Mouse (Mus musculus): Measurements from ENCODE around the gene Sphk2. TPM values are rescaled to one million over a fixed set of nuclear protein-coding genes. Genes with fewer than 3 reads are reported as not detected.
A peak's percentile ranks its signal among the peaks of the same experiment; 100 is the strongest.

Gene Sphk2
- 10 to 100 TPM; 15.9 to 18.2 TPM for total RNA-seq (2021)
- 24.1 and 24.9 TPM in 2 replicates for polyA plus RNA-seq (2012; rRNA removed)
- long read RNA-seq, partial matches to known transcripts = 4 of 16 reads
- long read RNA-seq, other reads (novel, unspliced or antisense) = 5 of 16 reads

DNA sequence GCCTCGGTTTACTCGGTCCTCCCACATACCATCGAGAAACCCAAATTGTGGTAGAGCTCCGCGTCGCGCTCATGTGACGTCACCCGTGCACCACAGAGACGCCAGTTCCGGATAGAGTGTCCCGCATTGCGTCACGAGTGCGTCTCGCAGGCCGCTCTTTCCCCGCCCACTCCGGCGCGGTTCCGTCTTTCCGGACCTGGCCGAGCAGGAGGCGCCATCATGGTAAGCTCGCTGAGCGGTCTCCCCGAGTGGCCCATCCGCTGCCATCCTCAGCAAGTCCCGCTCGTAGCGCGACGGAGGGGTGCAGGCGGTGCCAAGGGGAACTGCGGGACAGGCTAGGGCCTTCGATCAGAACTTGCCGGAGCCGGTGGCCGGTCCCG, at the start of gene Sphk2:
TSS of gene Sphk2 (minus strand) at position 85 of the 380 bp plus-strand sequence.
- no peaks in the 10 kb centered on the region; the same call in 1 of the 2 replicates for H3K79me2 ChIP-seq (replicated peaks; ENCODE audit: control insufficient read depth, insufficient read depth, low read length)
- H3K36me3 ChIP-seq (ENCODE audit: control insufficient read depth, insufficient read depth, low read length) = peaks cover 3% of the 10 kb centered on the region
- peak within 1 kb of the TSS; percentile 96 for H3K27ac ChIP-seq
- intact Hi-C loops (cut with DNase I) = loop anchor here (1.0 to 10.0 kb wide), 3 partner anchors 113 to 973 kb away; partner anchors contain the start of genes Ccdc114, Emp3 and Vrk3
- peaks cover 12% of the 10 kb centered on the region for H3K4me1 ChIP-seq (ENCODE audit: control insufficient read depth, insufficient read depth, low read length)
- peak within 1 kb of the TSS; percentile 86 for H3K4me3 ChIP-seq
- TF ChIP-seq POLR2A (IDR thresholded peaks at IDR 0.05; ENCODE audit: insufficient read depth, low read depth, low read length) = peak; percentile 99
- peak; percentile 98 for TF ChIP-seq EP300 (IDR thresholded peaks at IDR 0.05; ENCODE audit: insufficient read depth, low read depth, low read length)
- TF ChIP-seq CTCF (IDR thresholded peaks at IDR 0.05) = peak; percentile 21
- peak within 1 kb of the TSS; percentile 95 for H3K9ac ChIP-seq (ENCODE audit: low read depth, low read length)
- no peaks in the 10 kb centered on the region for H3K27me3 ChIP-seq (ENCODE audit: control insufficient read depth, insufficient read depth, low read length)
- WGBS = 1% methylated on average over 41 of the region's 41 CpGs
- DNase-seq = peak; percentile 98

DNA sequence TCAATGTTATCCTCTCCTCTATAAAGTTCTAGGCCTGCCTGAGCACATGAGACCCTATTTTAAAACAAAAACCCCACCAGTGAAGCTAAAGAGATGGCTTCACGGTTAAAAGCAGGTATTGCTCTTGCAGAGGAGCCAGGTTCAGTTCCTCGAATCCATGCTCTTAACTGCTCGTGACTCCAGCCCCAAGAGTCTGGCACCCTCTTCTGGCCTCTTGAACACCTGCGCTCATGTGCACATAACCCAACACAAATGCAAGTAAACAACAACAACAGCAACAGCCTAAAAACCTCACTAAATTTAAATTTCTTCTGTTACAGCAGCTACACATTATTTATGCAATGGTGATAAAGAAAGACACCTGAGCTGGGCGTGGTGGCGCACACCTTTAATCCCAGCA, 49.7 kb upstream of the Sphk2 start:
- no peaks in the 10 kb centered on the region for H3K27me3 ChIP-seq (ENCODE audit: control insufficient read depth, insufficient read depth, low read length)
- intact Hi-C loops (cut with DNase I) = no loop called here
- no peak overlapping the region for H3K27ac ChIP-seq
- H3K4me1 ChIP-seq (ENCODE audit: control insufficient read depth, insufficient read depth, low read length) = no peaks in the 10 kb centered on the region
- H3K4me3 ChIP-seq = no peak overlapping the region
- 95% methylated on average over 6 of the region's 6 CpGs for WGBS
- TF ChIP-seq EP300 (IDR thresholded peaks at IDR 0.05; ENCODE audit: insufficient read depth, low read depth, low read length) (no peak), POLR2A (IDR thresholded peaks at IDR 0.05; ENCODE audit: insufficient read depth, low read depth, low read length) (no peak), CTCF (IDR thresholded peaks at IDR 0.05) (no peak)
- H3K79me2 ChIP-seq (replicated peaks; ENCODE audit: control insufficient read depth, insufficient read depth, low read length) = no peaks in the 10 kb centered on the region
- no peak overlapping the region for H3K9ac ChIP-seq (ENCODE audit: low read depth, low read length)
- H3K36me3 ChIP-seq (ENCODE audit: control insufficient read depth, insufficient read depth, low read length) = no peaks in the 10 kb centered on the region
- no peak for DNase-seq

GRCm38 (mm10) chr7:45766764-45767163, 49.0 kb upstream of the Sphk2 start:
- TF ChIP-seq EP300 (IDR thresholded peaks at IDR 0.05; ENCODE audit: insufficient read depth, low read depth, low read length) (no peak), CTCF (IDR thresholded peaks at IDR 0.05) (no peak), POLR2A (IDR thresholded peaks at IDR 0.05; ENCODE audit: insufficient read depth, low read depth, low read length) (no peak)
- no peak overlapping the region for H3K4me3 ChIP-seq
- no peak overlapping the region for H3K27ac ChIP-seq
- intact Hi-C loops (cut with DNase I) = no loop called here
- H3K27me3 ChIP-seq (ENCODE audit: control insufficient read depth, insufficient read depth, low read length) = no peaks in the 10 kb centered on the region
- H3K79me2 ChIP-seq (replicated peaks; ENCODE audit: control insufficient read depth, insufficient read depth, low read length) = no peaks in the 10 kb centered on the region
- no peaks in the 10 kb centered on the region for H3K4me1 ChIP-seq (ENCODE audit: control insufficient read depth, insufficient read depth, low read length)
- H3K36me3 ChIP-seq (ENCODE audit: control insufficient read depth, insufficient read depth, low read length) = no peaks in the 10 kb centered on the region
- no peak for DNase-seq
- WGBS = 53% methylated on average over 8 of the region's 8 CpGs
- H3K9ac ChIP-seq (ENCODE audit: low read depth, low read length) = no peak overlapping the region

DNA sequence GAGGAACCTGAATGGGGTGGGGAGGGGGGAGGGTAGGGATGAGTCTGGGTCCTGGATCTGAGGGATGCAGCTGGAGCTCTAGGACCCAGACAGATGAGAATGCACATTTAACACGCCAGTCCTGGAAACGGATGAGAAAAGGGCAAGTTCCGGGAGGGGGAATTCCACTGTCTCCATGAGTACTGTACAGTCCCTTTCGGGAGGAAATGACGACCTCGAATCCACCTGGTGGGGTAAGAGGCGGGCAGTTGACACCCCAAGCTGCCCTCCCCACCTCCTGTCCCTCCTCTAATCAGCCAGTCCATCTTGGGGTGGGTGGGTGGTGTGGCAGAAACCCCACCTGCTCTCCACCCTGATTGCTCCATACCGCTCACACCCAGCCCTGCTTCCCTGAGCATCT, 48.2 kb upstream of the Sphk2 start:
- intact Hi-C loops (cut with DNase I) = no loop called here
- no peak overlapping the region for H3K9ac ChIP-seq (ENCODE audit: low read depth, low read length)

DNA sequence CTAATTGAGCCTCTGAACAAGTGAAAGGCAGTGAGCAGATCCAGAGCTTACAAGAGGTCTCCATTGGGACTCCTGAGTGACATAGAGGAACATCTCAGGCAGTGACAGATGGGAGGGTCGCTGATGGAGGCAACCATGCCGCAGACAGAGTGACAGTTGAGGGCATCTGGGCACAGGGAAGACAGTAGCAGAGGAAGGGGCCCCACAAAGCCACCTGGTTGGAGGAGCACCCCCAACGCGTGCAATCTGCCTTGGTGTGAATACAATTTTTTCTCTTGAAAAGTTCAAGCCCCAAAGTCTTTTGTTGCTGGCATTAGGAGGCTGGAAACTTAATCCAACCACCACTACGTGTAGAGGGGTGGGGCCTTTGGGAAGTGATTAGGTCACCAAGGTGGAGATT, 42.3 kb upstream of the Sphk2 start:
- 58% methylated on average over 5 of the region's 5 CpGs for WGBS
- Histone ChIP-seq H3K4me3 (no peak overlapping the region), H3K4me1 (ENCODE audit: control insufficient read depth, insufficient read depth, low read length) (no peaks in the 10 kb centered on the region; the same call in 1 of the 2 replicates), H3K27ac (no peak overlapping the region), H3K9ac (ENCODE audit: low read depth, low read length) (no peak overlapping the region), H3K36me3 (ENCODE audit: control insufficient read depth, insufficient read depth, low read length) (no peaks in the 10 kb centered on the region), H3K79me2 (replicated peaks; ENCODE audit: control insufficient read depth, insufficient read depth, low read length) (no peaks in the 10 kb centered on the region), H3K27me3 (ENCODE audit: control insufficient read depth, insufficient read depth, low read length) (peaks cover 9% of the 10 kb centered on the region)
- intact Hi-C loops (cut with DNase I) = no loop called here
- DNase-seq = no peak
- TF ChIP-seq EP300 (IDR thresholded peaks at IDR 0.05; ENCODE audit: insufficient read depth, low read depth, low read length) (no peak), CTCF (IDR thresholded peaks at IDR 0.05) (no peak), POLR2A (IDR thresholded peaks at IDR 0.05; ENCODE audit: insufficient read depth, low read depth, low read length) (no peak)

More for the DNA sequence above, 48.2 kb upstream of the Sphk2 start:
- 37% methylated on average over 8 of the region's 8 CpGs for WGBS
- Histone ChIP-seq H3K4me3 (no peak overlapping the region), H3K27ac (no peak overlapping the region), H3K36me3 (ENCODE audit: control insufficient read depth, insufficient read depth, low read length) (no peaks in the 10 kb centered on the region), H3K79me2 (replicated peaks; ENCODE audit: control insufficient read depth, insufficient read depth, low read length) (no peaks in the 10 kb centered on the region), H3K4me1 (ENCODE audit: control insufficient read depth, insufficient read depth, low read length) (no peaks in the 10 kb centered on the region), H3K27me3 (ENCODE audit: control insufficient read depth, insufficient read depth, low read length) (no peaks in the 10 kb centered on the region)
- TF ChIP-seq EP300 (IDR thresholded peaks at IDR 0.05; ENCODE audit: insufficient read depth, low read depth, low read length) (no peak), POLR2A (IDR thresholded peaks at IDR 0.05; ENCODE audit: insufficient read depth, low read depth, low read length) (no peak), CTCF (IDR thresholded peaks at IDR 0.05) (no peak)
- DNase-seq = no peak

DNA sequence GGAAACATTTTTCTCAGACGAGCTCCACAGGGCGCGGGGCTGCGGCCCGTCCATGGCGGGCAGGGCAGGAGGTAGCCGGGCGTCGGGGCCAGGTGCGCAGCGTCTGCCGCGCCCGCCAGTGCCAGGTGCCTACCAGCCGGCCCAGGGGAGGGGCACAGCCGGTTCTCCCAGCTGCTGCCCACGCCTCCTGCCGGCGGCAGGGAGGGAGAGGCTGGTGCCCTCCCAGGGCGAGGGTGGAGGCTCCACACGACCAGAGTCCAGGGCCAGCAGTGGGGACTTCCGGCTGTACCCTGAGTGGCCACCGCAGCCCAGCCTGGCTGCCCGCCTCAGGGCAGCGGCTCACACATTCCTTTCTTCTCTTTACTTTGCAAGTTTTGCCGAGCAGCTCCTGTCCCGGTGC, 41.6 kb upstream of the Sphk2 start:
- Histone ChIP-seq H3K27me3 (ENCODE audit: control insufficient read depth, insufficient read depth, low read length) (peaks cover 9% of the 10 kb centered on the region), H3K79me2 (replicated peaks; ENCODE audit: control insufficient read depth, insufficient read depth, low read length) (no peaks in the 10 kb centered on the region), H3K4me3 (no peak overlapping the region), H3K27ac (no peak overlapping the region), H3K4me1 (ENCODE audit: control insufficient read depth, insufficient read depth, low read length) (no peaks in the 10 kb centered on the region; the same call in 1 of the 2 replicates), H3K36me3 (ENCODE audit: control insufficient read depth, insufficient read depth, low read length) (no peaks in the 10 kb centered on the region), H3K9ac (ENCODE audit: low read depth, low read length) (no peak overlapping the region)
- no peak for DNase-seq
- WGBS = 14% methylated on average over 27 of the region's 27 CpGs
- intact Hi-C loops (cut with DNase I) = no loop called here
- TF ChIP-seq POLR2A (IDR thresholded peaks at IDR 0.05; ENCODE audit: insufficient read depth, low read depth, low read length) = no peak

Data from heart, adult 2 months (tissue).